Mouse (Mus musculus): Measurements from ENCODE around the gene Ptgis.

DNA sequence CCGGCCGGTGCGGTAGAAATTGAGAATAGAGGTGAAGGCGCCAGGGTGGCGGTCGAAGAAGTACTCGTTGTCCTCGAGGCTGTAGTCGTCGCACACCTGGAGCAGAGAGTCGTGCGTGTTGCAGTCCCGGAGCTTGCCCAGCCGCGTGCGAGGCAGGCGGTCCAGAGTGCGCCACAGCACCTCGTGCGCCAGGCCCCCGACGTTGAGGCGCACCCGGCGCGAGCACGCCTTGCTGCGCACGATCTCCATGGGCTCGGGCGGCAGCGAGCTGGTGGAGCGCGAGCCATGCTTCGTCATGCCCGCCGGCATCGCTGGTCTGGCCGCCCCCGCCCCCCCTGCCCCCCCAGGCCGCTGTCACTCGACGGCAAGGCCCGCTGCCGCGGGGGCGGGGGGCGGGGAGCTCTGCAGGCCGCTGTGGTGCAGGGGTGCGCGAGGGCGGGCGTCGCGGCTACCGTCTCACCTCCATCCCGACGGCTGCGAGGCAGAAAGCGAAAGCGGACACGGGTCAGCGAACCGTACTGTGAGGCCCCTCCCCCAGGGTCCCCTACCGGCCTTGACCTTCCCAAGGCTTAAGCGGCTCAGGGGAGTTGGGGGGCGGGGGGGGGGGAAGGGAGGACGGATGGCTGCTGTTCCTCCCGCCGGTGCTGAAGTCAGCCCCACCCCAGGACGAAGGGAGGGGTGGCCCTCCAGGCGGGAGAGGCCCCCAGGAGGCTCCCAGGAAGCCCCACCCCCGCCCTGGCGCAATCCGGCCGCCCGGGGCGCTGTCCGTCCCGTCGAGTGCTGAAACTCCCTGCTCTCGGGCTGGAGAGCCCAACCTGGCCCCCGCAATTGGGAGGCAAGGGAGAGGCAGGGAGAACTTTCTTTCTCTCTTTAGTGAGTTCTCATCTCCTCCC lies 51.8 kb downstream of the Ptgis start:
- TF ChIP-seq CTCF (IDR thresholded peaks at IDR 0.05; ENCODE audit: control insufficient read depth, insufficient read depth, low read length) (no peak), POLR2A (IDR thresholded peaks at IDR 0.05; ENCODE audit: borderline replicate concordance, control insufficient read depth, low read depth, low read length) (no peak)
